Mouse (Mus musculus): ENCODE measurements around the gene Pebp1.

- TF ChIP-seq GATA1 (IDR thresholded peaks at IDR 0.05; ENCODE audit: low read length) (no peak), TAL1 (IDR thresholded peaks at IDR 0.05; ENCODE audit: low read length) (no peak)
Measured at GRCm38 (mm10) chr5:117274817-117275216, 12.6 kb downstream of the Pebp1 start.

All from erythroblast, embryonic 14.5 days (primary cell).